Mouse (Mus musculus) right cerebral cortex, postnatal 10 days (tissue): ENCODE results near the gene Plagl1.
"Not testable (repeated sequence)": the region's sequence is repeated elsewhere in the genome, so short reads cannot be mapped to it uniquely, and the experiment has no call there.

ENCODE experiments used
- DNase-seq, 2 experiments: peaks; one replicate each; pipeline ENCODE4 v3.0.0; 2021; ENCODE audit warnings: low spot score in 2 of 2

Gene Plagl1

DNA sequence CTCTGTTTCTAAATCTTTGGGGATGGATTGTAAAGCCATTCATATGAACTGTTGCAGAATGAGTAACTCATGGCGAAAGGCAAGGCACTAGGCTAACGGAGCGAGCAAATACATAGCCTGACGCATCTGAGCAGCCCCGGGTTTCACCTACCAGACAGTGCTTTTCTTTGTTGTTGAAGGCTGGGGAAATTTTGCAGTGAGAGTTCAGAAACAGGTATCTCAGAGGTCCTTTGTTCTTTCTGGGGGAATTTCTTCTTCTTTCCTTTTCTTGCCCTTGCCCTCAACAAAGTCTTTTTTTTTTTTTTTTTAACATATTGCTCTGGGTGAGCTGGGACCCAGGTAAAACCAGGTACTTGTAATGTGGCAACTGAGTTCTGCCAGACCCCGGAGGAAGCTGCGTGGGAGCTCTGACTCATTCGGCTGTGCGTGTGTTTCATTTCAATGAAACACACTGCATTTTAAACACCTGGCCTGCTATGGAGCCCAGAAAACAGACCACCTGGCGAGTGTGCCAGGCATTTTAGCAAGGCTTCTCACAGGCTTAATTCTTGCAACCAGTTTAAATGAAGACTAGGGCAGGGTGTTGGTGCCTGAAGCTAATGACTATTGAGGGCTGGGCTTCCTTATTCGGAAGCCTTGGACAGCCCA is at the start of gene Plagl1:
Plagl1 (plus strand) TSS at position 484 of the 648 bp plus-strand sequence.
- peak in 1 of 2 experiments; percentile 31 for DNase-seq

DNA sequence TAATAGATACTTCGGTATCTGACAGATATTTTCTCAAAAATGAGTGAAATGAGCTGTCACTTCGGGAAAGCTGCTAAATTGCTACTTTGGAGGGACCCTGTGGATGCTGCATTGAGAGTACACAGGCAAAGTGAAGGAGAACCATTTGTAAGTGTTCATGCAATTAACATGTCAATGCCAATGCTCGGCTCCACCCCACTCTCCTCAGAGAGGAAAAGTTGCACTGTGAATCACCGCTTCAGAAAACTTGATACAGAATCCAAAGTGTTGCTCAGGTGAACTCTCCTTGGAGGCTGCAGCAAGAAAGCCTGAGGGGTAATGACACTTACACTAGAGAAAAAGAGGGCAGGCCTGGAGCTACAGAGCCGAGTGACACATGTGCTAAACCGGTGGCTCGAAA is 46.3 kb upstream of the Plagl1 start:
- no peak for DNase-seq

DNA sequence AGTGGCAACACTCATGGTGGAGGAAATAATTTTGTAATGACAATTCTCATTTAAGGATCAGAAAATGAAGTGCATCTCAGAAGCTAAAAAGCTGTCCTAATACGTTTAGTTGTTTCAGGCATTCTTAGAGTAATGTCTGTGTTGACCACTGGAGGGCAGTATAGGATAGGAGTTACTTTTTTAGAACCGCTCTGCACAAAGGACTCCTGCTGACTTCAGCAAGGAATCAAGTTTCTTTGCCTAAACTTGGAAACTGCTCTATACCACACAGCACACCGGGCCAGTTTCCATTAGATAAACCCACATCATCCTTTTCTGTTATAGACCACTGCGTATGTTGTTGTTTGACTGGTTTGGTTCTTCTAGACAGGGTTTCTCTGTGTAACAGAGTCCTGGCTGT is 43.7 kb upstream of the Plagl1 start:
- DNase-seq: peak; percentile 67 to 71

DNA sequence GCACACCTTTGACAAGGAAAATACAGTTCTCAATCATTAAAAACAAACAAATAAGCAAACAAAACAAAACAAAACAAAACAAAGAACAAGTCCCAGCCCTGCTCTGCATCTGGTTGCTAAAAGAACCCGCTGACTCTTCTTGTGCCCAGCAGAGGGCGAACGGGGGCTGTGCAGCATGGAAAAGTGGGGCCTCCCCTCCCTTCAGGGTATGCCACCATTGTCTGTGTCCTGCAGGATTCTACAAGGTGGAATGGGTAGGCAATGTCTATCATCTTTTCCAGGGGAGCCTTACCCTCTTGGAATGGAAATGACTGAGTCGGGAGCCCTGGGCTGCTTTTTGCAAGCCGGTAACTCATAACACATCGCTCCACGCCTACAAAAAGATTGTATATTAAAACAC is 41.8 kb upstream of the Plagl1 start:
- peak in 1 of 2 experiments; percentile 53 for DNase-seq

DNA sequence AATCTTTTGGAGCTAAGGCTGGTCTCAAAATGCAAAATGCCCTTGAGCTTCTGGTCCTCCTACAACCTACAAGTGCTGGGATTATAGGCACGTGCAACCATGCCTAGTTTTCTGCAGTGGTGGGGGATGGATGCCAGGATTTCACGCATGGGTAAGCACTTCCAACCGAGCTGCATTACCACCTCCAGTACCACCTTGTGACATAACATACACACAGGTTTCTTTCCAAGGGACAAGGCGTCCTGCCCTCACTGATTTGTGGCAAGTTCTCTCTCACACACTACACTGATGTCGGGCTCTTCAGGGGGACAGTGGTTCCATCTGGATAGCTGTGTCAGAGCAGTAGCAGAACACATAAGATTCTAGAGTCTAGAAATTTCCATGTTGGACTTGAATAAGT is 41.3 kb upstream of the Plagl1 start:
- DNase-seq: no peak

DNA sequence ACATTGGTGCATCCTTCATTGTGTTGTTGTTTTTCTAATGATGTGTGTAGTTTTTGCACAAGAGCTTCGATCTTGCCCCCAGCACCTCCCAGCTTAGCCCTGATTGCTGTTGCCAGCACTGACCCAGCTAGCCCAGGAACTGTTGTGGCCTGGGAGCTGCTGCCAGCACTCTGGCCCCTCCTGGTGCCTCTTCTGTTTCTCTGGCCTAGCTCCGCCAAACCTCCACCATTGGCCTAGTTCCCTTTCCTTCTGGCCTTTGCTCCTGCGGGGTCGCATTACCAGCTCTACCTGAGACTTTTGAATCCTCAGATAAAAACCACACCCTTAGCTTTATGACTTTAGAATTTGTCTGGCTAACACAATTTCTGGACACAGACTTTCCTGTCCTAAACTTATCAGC is 38.2 kb upstream of the Plagl1 start:
- no peak for DNase-seq

DNA sequence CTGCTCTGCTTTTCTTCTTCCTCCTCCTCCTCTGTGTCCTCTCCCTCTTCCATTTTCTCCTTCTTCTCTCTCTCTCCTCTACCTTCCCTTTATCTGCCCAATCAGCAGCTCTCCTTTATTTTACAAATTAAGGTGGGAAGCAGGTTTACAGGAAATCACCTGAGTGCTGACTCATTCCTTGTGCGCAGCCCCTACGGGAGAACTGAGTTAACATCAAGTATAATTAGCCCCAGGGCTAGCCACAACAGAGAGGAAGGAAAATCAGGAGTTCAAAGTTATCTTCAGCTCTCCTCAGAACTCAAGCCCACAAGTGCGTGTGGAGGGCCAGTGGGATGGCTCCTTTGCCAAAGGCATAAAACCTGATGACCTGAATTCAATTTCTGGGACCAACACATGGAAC is 36.3 kb upstream of the Plagl1 start:
- DNase-seq: not testable (repeated sequence)

DNA sequence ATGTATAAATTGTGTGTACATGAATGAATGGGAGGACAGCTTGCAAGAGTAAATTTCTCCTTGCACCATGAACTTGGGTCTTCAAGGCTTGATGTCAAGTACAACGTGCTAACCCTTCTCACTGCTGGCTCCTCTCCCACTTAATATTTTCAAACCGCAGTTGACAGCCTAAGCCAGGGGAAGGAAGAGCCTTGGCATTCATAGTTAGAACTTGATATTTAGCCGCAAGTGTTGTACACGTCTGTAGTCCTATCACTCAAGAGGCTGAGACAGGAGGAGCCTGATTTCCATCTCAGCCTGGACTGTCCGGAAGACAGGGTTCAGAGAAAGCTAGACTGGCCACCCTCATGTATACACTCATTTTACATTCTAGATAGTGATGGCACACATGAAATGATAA is 32.6 kb upstream of the Plagl1 start:
- DNase-seq: no peak

DNA sequence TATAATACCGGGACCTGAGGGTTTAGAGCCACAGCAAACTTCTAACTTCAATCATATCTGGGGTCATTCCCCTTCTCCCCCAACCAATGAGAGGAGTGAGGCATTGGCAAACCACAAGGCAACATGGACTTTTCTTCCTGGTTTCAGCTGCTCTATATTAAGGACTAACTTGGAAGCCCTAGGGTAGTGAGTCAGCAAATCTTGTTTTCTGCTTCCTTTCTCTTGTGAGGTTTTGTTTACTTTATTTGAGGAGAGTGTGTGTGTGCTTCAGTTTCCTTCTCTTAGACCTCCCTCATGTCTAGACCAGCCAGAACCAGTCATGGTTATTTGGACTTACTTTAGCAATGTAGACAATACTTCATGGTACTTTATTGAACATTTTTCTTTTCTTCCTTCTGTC is 32.1 kb upstream of the Plagl1 start:
- no peak for DNase-seq

DNA sequence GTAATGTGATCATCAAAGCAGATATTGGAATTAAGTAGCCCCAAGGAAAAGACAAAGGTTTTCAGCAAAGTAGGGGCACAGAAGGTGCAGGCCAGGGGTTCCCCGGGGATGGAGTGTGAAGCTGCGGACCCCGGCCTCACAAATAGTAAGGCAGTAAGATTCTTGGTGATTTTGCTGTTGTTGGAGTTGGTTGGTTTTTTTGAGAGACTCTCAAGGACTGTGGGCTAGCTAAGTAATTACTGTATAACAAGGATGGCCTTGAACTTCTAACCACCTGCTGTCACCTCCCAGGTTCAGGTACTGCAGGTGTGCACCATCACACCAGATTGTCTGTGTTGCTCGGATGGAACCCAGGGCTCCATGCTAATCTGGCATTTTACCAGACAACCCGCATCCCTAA is 30.9 kb upstream of the Plagl1 start:
- DNase-seq: no peak

DNA sequence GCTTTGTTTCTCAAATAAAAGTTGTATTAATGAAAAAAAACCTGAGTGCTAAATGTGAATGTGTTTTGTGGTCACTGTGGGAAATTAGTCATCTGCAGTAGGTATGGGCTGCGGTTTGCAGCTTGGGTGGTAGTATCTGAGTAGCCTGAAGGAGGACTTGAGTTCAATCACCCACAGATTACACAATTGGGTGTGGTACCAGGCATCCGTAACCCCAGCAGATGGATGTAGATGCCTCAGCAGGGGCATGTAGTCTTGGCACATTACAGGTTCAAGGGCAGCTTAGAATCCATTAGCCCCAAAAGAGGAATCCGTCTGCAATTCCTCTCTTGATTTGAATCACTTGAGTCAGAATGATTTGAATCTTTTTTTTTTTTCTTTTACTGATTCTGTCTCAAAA is 25.0 kb upstream of the Plagl1 start:
- DNase-seq: no peak

DNA sequence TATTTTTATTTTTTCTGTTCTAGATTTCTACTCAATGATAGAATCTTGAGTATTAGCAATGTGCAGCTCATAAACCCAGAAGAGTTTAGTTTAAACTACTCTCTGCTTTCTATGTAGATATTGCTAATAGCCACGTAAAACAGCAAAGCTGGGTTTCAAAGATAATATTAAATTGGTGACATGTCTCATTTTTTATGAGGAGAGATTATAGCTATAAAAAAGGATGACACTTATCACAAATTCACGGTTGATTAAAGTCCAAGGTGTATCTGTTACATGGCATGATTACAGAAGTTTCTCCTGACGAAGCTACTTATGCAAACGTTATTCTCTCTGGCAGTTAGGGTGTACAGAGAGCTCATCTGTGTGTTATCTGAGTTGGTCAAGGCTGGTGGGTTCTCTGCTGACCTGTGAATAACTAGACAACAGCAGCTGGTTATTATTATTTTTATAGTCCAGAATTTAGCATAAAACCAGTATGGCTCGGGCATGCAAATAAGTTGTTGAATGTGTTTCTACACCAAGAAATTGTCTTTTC is 20.6 kb upstream of the Plagl1 start:
- DNase-seq: no peak

DNA sequence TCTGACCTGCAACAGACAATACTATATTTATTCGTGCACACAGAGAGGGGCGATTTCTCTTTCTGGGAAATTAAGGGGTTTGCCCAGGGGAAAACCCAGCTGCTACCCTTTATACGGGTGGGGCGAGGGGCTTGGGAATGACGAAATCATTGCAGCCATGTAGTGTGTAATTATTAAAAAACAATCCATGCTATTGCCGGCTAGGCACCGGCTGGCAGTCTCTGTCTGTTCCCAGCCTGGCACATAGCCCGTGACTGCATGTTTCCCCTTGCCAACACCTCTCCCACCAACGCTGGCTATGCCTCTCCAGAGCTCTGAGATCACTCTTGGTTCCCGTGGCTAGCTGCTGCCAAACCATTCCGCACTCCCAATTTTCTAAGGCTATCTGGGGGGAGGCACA is 15.6 kb upstream of the Plagl1 start:
- DNase-seq: peak; percentile 45 to 66

DNA sequence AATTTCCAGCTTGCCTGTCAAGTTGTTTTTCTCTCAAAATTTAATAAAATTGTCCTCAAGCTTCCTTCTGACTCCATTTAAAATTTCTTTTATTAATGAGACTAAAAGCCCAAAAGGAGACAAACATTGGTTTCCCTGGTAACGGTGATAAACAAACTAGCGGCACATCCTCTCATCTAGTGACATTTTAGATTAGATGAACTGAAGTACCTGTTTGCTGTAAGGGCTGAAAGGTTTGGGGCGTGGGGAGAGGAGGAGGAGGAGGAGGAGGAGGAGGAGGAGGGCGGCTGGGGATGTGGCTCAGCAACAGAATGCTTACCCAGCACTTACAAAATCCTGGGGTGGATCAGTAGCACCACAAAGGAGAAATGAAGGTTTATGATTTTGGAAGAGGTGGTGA is 12.5 kb upstream of the Plagl1 start:
- no peak for DNase-seq

DNA sequence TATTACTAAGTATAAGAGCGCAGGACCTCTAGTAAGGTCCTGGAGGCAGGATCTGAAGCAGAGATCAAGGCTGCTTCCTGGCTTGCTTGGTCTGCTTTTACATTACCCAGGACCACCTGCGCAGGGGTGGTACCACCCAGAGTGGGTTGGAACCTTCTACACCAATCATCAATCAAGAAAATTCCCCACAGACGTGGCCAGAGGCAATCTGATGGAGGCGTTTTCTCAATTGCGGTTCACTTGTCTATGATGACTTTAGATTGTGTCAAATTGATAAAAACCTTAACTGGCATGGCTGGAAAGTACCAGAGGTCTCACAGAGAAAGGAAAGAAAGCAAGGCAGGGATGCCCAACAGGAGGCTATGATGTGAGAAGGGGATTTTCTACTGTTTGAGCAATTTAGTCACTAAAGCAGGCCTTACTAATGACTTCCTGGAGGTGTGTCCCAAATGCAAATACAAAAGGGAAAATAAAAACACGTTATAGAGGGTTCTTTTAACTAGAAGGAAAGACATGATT is 3.4 kb upstream of the Plagl1 start:
- DNase-seq: no peak

DNA sequence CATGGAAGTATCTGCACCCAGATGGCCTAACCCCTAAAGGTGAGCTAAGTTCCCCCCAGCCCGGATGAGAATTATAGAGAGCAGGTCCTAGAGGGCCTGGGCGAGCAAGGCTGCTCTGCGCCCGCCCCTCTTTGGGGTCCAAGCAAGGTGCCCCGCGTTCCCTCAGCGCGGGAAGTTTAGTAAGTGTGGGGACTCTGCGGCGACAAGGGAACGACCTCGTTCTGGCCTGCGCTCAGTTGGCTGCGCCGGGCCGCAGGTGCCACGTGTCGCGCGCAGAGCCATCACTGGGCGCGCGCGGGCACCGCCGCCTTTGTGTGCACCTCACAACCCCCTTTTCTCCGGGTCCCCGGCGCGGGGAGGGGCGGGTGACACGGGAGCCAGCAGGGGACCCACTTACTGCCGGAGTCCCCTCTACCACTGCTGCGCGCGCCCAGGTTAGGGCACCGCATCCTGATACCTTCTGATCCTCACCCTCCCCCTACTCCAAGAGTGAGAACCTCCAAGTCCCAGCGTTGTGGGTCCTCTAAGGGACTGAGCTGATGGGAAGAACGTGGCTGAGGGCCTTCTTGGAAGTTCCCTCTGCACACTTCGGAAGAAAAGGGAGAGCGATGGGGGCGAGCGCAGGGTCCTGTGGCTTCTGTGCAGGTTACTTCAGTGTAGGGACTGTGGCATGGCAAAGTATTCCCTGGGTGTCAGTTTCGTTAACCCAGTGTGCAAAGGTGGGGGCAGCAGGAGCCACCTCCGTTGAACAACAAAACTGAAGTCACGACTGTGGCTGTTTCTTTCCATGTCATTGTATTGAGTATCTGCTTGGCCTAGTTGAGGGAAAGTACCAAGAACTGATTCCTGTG is 742 bp downstream of the Plagl1 start:
- DNase-seq: peak in 1 of 2 experiments; percentile 23

DNA sequence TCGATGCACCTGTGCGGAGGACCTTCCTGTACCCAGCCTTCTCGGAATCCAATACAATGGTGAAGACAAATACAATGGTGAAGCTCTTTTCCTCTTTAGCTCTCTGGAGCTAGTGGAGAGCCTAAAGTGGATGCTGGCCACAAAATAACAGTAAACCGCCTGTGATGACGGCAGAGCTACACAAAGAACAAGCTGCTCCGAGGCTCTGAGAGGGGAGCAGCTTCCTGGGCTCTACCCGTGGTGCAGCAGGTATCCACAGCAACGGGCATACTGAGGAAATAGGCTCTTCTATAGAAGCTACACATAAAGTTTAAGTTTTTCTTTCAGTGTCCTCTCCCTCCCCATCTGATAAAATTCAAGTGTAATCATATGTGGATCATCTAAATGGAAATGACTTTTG is 2.1 kb downstream of the Plagl1 start:
- DNase-seq: peak in 1 of 2 experiments; percentile 23

DNA sequence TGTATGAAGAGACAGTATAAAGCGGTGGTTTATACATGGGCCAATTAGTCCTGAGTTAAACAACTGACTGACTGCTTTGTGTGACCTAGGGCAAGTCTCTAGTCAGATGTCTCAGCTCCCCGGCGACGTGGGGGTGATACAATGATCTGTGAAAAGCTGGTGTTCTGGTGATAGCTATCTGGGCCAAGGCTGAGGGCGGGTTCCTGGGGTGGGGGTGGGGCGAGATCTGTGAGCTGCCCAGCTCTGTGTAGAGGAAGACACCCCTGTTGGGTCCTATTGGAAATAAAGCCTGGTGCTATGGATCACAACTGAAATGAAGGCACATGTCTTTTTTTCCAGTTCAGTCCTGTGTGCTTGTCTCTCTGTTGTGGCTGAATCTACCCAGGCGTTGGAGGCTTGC is 3.2 kb downstream of the Plagl1 start:
- DNase-seq: no peak

DNA sequence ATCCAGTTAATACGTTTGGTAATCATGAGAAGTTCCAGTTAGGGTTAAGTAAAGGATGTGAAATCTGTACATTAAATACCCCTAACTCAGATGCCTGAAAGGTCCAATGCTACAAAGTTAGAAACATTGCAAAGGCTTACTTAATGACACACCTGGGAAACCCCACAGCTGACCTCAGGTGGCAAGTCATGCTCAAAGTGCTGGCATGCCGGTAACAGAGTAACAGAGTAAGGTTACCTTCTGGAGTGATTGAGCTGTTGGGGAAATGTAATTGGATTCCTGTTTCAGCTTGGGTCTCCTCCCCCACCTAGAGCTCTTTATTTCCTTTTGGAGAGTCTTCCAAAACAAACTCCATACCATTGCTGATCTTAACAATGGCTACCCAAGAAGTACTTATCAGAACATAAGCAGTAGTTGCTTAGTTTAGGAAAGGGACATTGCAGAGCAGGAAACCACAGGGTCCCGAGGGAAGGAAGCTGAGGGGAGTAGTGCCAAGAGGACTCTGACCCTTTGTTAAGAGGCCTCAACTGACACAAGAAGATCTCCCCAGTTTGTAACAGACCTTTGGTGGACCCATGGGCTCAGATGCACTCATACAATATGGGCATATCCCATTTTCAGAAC is 4.9 kb downstream of the Plagl1 start:
- no peak for DNase-seq

DNA sequence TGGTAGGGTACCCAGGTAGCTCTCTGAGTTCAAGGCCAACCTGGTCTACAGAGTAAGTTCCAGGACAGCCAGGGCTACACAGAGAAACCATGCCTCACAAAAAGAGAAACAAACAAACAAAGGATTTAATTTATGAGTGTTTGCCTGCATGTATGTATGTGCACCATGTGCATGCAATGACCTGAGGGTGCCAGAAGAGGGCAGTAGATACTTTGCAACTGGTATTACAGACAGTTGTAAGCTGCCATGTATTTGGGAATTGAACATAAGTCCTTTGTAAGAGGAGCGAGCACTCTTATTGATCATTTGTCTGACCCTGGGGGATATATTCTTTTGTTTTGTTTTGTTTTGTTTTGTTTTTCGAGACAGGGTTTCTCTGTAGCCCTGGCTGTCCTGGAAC is 10.7 kb downstream of the Plagl1 start:
- no peak for DNase-seq

DNA sequence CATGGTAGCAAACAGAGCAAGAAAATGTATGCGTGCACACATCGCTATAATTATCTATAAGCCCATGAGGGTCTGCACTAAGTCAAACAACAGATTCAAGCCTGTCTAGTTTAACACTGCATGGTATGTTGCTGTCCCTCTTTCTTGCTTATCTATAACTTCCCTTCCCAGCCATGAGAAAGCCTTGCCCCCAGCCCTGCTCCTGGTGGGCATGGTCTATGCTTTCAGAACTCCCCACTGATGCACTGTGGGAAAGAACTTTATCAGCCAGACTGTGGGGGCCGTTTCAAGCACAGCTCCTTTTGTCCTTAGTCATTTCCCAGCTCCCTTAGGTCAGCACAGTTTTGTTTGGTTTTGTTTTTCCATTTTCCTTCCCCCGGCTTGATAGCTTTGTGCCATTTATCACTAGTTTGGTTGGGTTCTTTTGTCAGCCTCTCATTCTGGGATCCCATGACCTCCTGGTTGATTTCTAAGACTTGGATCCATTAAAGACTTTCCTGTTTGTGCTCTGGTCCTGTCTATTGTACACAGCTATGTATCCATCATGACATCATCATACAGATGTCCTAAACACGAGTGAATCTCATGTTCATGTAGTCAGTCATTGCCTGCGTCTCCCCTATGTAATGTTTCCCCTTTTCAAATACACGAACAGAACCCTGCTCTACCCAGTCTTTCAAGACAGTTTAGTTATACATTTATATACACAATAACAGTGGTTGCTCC is 16.7 kb downstream of the Plagl1 start:
- no peak for DNase-seq

DNA sequence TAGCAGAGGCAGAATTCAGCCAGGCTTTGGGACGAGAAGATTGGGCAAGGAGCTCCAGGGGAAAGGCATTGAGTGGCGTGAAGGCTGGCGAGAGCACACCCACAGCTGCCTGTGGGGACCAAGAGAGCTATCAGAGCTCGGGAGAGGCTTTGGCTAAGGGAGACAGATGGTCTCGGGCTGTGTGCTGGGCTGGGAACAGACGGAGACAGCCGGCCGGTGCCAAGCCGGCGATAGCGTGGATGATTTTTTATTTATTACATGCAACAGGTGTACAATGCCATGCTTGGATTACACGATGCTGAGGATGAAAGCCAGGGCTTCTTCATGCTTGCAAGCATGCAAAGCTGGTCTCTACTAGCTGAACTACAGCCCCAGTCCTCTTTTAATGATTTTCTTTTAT is 22.2 kb downstream of the Plagl1 start:
- no peak for DNase-seq
